Mouse (Mus musculus): ENCODE data around the gene Klhl6.

DNA sequence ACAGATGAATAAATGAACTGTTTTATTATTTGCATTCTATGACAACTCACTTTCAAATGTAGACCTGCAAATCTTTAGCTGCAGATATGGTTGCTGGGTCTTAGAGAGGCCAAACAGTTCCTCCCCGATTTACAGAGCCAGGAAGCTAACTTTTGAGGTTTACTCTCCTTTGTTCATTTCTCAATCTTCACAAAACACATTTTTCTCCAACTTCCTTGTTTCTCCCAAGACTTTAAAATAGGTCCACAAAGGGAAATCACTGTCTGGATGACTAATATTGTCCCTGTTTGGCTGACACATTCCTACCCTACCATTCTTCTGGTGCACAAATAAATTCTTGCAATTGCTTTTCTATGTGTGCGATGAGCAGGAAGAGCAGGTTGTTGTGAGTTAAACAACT is 3.1 kb downstream of the Klhl6 start:
- no peak for TF ChIP-seq KAT2A (conservative IDR thresholded peaks at IDR 0.05; ENCODE audit: low read depth, low read length)
- no peak for TF ChIP-seq CTCF (IDR thresholded peaks at IDR 0.05 in 2 of 3, conservative IDR thresholded peaks at IDR 0.05 in 1 of 3; ENCODE audit: control insufficient read depth in 1 of 3, insufficient read depth in 1 of 3, low read depth in 2 of 3, low read length in 3 of 3, poor library complexity in 1 of 3, severe bottlenecking in 1 of 3)
- TF ChIP-seq MYC (IDR thresholded peaks at IDR 0.05; ENCODE audit: low read depth, low read length): no peak
- no peak for TF ChIP-seq TCF12 (IDR thresholded peaks at IDR 0.05; ENCODE audit: low read depth, low read length)
- no peak for TF ChIP-seq POLR2A (IDR thresholded peaks at IDR 0.05; ENCODE audit: control insufficient read depth in 1 of 2, insufficient read depth in 1 of 2, low read depth in 1 of 2, low read length in 2 of 2, poor library complexity in 1 of 2)
- peak; percentile 58 to 59; a peak in 3 of 4 replicates for TF ChIP-seq EP300 (IDR thresholded peaks at IDR 0.05; ENCODE audit: low read depth in 1 of 2, low read length in 2 of 2)
- no peak for TF ChIP-seq ZMIZ1 (IDR thresholded peaks at IDR 0.05; ENCODE audit: low read depth, low read length)
- no peak for TF ChIP-seq TBP (IDR thresholded peaks at IDR 0.05; ENCODE audit: low read depth, low read length)
- TF ChIP-seq ZNF384 (IDR thresholded peaks at IDR 0.05; ENCODE audit: low read depth, low read length): no peak
- TF ChIP-seq MXI1 (IDR thresholded peaks at IDR 0.05; ENCODE audit: low read depth, low read length): no peak
- no peak for TF ChIP-seq POLR2AphosphoS2 (IDR thresholded peaks at IDR 0.05; ENCODE audit: low read length)
- TF ChIP-seq SIN3A (IDR thresholded peaks at IDR 0.05; ENCODE audit: low read length): no peak
- TF ChIP-seq CHD2 (IDR thresholded peaks at IDR 0.05; ENCODE audit: low read length): no peak
- TF ChIP-seq ETS1 (IDR thresholded peaks at IDR 0.05; ENCODE audit: low read depth, low read length): peak; percentile 12; the same call in 1 of the 2 replicates
